Mouse (Mus musculus) ES-CJ7 (cell line): ENCODE results near the gene Sec14l1.
A peak's percentile ranks its signal among the peaks of the same experiment; 100 is the strongest.

Experiments used
- DNase-seq: peaks from one replicate; pipeline ENCODE4 v3.0.0; 2011; ENCODE audit warnings: low read depth, low spot score

Gene Sec14l1

DNA sequence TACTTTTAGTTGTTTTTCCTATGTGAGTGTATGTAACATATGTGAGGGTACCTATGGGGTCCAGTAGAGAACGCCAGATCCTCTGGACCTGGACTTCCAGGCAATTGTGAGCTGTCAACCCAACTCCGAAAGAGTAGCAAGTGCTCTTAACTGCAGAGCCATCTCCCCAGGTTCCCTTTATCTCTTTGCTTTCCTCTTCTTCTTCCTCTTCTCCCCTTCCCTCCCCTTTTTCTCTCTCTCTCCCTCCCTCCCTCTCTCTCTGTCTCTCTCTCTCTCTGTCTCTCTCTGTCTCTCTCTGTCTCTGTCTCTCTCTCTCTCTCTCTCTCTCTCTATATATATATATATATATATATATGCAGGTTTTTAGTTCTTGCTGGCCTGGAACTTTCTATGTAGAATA, 7.1 kb upstream of the Sec14l1 start:
- no peak for DNase-seq

- no peak for DNase-seq
These were observed 6.4 kb upstream of the Sec14l1 start for GRCm38 (mm10) chr11:117108595-117108994.

- DNase-seq: no peak
These were observed 5.6 kb upstream of the Sec14l1 start for GRCm38 (mm10) chr11:117109179-117109954.

GRCm38 (mm10) chr11:117111967-117112648, 2.9 kb upstream of the Sec14l1 start:
- DNase-seq: peak; percentile 70

DNA sequence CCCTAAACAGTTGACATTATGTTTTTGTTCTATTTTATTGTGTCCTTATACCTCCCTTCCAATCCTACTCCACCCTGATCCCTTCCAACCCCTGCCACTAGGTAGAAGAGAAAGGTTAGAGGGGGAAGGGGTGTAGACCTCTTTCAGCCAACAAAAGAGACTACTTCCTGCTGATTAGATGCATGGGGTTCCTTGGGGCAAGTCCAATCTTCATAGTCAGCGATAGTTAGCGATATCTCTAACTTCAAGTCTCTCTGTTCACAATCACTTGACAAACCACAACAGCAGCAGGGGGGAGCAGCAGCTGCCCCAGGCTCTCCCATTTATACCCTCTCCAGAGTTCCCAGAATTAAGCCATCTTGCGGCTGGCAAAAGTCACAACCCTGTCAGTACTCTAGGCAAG, 2.3 kb upstream of the Sec14l1 start:
- DNase-seq: peak; percentile 72

DNA sequence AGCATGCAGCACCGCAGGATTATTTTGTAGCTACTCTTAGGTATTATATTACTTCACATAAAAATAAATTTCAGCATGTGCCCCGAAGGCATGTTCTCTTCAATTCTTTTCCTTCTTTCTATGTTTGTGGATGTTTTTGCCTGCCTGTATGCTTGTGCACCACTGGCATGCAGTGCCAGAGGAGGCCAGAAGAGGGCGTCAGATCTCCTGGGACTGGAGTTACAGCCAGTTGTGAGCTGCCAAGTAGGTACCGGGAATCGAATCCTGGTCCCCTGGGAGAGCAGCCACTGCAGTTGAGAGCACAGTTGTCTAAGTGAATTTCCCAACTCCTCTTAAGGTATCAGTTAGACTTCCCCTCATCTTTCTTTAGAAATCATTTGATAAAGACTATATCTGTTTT, 1.6 kb upstream of the Sec14l1 start:
- DNase-seq: peak; percentile 81

DNA sequence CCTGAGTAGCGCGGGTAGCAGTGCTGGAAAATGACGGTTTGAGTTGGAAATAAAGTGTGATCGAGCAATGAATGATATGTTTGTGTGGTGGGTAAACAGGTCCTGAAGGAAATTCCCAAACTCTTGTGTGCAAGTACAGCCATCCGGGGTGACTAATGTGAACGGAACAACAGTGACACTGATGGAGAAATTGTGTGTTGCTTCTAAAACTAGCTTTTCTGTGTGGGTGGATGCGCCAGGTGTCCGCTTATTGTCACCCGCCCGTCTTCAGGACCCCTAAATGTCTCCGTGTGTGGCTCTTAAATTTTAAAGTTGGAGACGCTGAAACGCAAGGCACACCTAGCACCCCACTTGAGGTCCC, 757 bp upstream of the Sec14l1 start:
- DNase-seq: peak; percentile 50

- DNase-seq: no peak
These were observed 615 bp downstream of the Sec14l1 start for GRCm38 (mm10) chr11:117115346-117116219.

- DNase-seq: no peak
These were observed 1.7 kb downstream of the Sec14l1 start for GRCm38 (mm10) chr11:117116350-117117303.

GRCm38 (mm10) chr11:117117321-117117720, 2.4 kb downstream of the Sec14l1 start:
- DNase-seq: no peak

DNA sequence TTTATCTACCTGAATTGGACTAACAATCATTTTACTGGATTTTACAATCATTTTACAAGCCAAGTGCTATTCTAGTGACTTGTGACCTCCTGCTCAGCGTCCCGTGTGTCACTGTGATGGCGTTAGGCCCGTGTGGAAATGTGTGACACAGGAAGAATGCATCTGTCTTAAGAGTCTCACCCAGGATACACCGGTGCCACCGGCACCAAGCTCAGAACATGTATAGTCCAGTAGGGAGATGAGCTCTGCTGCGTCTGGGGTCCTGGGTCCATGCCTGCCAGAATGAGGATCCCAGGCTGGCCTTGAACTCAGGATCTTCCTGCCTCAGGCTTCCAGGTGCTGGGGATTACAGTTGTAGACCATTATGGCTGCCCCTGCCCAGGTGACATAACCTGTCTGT, 2.8 kb downstream of the Sec14l1 start:
- DNase-seq: no peak

- no peak for DNase-seq
These were observed 3.3 kb downstream of the Sec14l1 start for GRCm38 (mm10) chr11:117118248-117118647.

- no peak for DNase-seq
These were observed 3.9 kb downstream of the Sec14l1 start for GRCm38 (mm10) chr11:117118721-117119321.

DNA sequence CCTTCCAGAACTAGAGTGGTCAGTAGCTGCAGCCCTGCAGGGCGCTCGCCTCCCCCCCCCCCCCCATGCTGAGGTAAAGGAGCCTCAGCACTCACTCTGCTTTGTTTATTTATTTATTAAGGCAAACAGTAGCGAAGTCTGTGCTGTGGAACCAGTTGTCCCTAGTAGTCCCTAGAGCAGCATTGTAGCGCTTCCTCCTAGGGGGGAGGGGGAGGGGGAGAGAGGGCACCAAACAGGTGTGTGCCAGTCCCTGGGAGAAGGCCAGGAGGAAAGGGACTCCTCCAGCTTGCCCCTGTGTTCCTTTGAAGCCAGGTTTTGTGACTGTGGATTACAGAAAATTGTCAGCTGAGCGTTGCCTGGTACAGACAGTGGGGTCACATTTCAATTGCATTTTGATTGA, 4.8 kb downstream of the Sec14l1 start:
- DNase-seq: no peak

DNA sequence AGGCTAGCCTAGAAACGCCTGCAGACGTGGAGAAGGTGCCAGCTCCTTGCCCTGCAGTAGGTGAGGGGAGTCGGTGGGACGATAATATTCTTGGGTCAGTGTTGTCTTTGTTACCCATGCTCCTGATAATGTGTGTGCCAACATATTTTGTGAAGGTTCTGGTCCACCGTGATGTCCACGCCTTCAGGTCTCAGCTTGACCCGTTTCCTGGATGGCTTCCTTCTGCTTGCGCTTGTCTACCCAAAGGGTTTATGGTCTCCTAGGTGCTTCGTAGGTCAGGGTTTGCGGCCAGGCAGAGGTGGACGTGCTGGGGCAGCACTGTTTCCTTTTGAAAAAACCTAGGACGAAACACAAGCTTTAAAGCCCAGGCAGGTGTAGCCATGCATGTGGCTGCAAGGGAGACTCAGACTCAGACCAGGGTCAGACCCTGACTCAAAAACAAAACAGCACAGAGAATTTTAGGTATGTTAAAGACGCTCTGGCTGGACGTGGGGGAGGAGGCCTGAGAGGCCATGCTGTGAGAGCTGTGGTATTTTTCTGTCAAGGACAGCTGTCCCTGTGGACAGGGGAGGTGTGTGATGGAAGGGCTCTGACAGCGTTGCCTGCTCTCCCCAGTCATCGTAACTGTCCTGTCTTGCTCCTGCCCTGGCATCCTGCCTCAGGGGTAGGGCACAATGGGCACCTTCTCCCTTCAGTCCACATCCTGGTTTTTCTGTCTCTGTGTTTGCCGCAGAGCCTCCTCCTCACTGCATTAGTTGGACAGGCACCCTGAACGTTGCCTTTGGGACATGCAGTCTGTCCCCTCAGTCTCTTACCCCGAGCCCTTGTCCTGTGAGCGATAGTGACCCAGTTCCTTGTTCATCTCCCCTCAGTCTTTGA, 5.6 kb downstream of the Sec14l1 start:
- DNase-seq: no peak

- no peak for DNase-seq
These were observed 6.2 kb downstream of the Sec14l1 start for GRCm38 (mm10) chr11:117121164-117121535.

- DNase-seq: no peak
These were observed 7.0 kb downstream of the Sec14l1 start for GRCm38 (mm10) chr11:117121954-117122353.

DNA sequence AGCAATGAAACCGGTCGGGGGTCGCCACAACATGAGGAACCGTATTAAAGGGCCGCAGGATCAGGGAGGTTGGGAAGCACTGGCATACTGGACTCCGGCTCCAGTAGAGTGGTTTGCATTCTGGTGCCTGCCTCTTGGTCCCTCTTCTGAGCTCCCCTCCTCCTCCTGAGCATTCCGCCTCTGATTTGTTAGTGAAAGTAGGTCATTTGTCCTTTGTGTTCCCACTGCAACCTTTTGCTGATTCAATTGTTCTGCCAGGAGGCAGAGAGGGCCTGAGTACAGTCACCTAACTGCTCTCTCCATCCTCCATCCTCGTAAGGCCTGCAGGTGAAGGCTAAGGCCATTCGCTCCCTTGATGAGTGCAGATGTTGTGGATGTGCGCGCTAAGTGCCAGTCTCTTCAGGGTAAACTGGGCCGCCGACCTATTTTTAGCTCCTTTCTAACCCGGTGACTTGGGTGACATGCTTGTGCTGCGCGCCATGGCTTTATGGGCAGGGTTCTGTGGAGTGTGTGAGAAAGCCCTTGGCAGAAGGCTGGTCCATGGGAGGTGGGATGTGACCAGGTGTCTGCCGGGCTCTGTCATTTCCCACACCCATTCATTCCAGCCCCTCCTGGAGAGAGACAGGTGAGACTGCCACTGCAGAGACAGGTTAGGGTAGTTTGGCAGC, 8.6 kb downstream of the Sec14l1 start:
- peak; percentile 46 for DNase-seq

- no peak for DNase-seq
These were observed 9.6 kb downstream of the Sec14l1 start for GRCm38 (mm10) chr11:117124539-117124938.
